Mouse (Mus musculus): ENCODE results near the gene Rab3a.

The Rab3a gene

GRCm38 (mm10) chr8:70758616-70759561, 4.4 kb downstream of the Rab3a start:
- DNase-seq (ENCODE audit: low read depth) = no peak

DNA sequence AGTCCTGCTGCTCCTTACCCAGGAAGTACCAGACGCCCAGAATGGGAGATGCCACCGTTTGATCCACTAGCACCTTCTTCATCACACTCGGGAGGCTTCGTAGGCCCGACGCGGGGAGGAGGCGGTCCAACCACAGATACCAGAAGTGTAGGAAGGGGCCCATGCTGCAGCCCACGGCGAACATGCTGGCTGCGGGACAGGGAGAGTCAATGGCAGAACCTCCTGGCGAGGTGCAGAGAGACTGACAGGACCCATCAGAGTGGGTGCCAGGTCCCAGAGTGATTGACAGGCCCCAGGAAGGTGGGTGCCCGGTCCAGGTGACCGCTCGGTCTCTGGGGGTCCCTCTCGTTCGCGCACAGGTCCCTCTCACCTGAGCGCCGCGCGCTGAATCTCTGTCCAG, 5.9 kb downstream of the Rab3a start:
- DNase-seq (ENCODE audit: low read depth) = no peak

- peak; percentile 99 for DNase-seq (ENCODE audit: low read depth)
Observed at GRCm38 (mm10) chr8:70760775-70761406, 6.4 kb downstream of the Rab3a start, which contains the start of gene Mpv17l2. Gene Mpv17l2 (minus strand): TSS chr8:70760946.

- DNase-seq (ENCODE audit: low read depth) = no peak
Observed at GRCm38 (mm10) chr8:70762118-70762517, 7.6 kb downstream of the Rab3a start.

DNA sequence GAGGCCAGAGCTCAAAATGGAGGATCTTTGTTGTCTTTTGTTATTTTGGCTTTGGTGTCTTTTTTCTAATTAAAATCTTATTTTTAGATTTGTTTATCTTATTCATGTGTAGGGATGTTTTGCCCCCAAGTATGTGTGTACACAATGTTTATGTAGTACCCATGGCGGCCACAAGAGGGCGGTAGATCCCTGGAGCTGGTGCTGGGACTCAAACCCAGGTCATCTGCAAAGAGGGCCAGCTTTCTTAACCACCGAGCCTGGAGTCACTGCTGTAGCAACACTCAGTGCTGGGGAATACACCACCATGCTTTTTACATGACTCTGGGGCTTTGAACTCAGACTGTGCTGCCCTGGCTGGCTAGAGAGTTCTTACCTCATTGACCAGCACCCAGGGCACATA, 8.9 kb downstream of the Rab3a start:
- no peak for DNase-seq (ENCODE audit: low read depth)

GRCm38 (mm10) chr8:70764026-70764425, 9.5 kb downstream of the Rab3a start:
- DNase-seq (ENCODE audit: low read depth) = peak; percentile 89

GRCm38 (mm10) chr8:70764676-70765075, 10.2 kb downstream of the Rab3a start:
- no peak for DNase-seq (ENCODE audit: low read depth)

- no peak for DNase-seq (ENCODE audit: low read depth)
Observed at GRCm38 (mm10) chr8:70765329-70765728, 10.8 kb downstream of the Rab3a start.

- no peak for DNase-seq (ENCODE audit: low read depth)
Observed at GRCm38 (mm10) chr8:70765838-70766570, 11.5 kb downstream of the Rab3a start.

DNA sequence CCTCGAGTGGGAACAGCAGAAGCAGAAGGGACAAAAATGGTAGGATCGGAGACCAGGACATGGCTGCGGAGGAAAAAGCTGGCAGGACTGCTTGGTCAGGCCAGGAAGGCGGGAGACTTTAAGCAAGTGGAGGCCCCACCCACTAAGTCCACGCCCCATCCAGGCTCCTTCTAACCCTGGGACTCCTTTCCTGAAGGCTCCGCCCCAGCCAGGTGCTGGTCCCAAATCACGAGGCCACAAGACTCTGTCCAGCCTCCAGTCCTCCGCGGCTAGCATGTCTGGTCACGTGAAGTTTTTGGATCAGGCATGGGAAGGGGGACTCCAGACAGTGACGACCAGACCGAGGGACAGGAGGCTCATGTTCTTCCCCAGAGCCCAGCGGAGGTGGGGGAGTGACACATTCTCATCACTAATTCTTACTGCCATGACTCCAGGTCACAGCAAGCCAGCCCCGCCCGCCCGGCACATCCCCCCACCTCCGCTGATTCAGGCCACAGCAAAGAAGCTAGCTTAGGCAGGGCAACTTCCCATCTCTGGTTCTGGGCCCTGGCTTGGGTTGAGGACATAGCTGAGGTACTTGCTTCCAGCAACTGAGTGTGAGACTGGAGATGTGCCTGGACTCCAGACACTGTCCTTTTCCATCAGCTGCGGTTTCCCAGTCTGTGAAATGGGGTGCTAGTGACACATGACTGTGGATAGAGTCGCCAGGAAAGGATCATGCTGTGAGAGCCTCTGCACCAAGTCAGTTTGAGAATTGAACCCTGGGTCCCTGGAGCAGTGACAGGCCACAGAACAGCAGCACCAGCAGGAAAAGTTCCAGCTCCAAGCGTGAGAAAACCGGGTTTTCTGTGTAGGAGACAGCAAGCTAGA, 12.3 kb downstream of the Rab3a start:
- peak; percentile 66 for DNase-seq (ENCODE audit: low read depth)

GRCm38 (mm10) chr8:70767503-70767902, 13.0 kb downstream of the Rab3a start:
- DNase-seq (ENCODE audit: low read depth) = no peak

DNA sequence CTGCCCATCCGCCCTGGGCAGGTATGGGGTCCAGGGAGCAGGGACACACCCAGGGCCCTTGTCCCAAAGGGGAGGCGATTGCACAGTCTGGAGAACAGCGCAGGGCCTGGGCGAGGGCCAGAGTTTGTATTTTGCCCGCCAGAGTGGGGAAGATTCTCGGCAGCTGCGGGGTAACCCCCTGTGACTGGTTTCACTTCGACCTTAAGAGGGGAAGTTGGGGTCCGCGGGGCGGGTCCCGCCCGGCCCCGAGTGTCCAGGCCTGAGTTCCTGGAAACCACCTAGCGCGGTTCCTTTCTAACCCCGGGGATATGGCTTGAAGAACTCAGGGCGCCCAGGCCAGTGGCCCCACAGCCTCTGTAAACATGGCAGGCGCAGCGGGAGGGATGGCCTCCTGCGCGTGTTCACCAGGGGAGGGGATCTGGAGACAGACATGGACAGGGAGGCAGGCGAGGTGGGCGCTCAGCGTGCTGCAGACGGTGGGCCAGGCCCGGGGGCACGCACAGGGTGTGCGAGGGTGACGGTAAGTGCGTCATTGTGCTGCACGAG, 13.8 kb downstream of the Rab3a start:
- DNase-seq (ENCODE audit: low read depth) = no peak

DNA sequence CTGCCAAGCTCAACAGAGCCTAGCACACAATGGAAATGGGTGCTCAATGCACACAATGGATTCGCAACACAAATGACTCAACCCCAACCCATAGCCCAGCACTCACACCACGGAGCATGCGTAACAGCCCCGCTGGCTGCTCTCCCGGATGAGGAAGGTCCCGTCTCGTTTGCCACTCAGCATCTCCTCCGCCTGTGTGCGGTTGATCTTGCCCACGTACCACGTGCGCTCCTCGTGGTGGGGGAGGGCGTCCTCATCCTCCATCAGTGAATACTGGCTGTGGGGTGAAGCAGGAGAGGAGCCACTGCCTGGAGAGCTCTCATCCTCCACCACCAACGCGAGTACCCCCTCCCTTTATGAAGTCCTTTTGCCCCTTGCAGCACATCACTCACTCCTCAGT, 14.5 kb downstream of the Rab3a start:
- DNase-seq (ENCODE audit: low read depth) = no peak

DNA sequence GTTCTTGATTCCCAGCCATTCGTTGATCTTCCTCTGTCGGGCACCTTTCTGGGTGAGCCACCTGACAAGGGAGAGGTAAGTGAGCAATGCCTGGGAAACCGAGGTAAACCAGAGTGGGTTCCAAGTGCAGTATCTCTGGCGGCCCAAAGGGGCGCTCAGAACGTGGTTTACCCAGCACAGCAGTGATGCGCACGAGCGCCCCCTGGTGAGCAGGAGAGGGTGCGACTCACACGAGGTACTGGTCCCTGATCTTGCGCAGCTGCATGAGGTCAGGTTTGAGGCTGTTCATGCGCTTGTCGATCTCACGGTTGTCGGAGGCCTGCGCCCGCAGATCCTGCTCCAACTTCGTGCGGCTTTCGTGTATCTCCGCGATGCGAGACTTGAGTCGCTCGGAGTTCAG, 14.9 kb downstream of the Rab3a start:
- DNase-seq (ENCODE audit: low read depth) = peak; percentile 94

GRCm38 (mm10) chr8:70769858-70770257, 15.4 kb downstream of the Rab3a start:
- no peak for DNase-seq (ENCODE audit: low read depth)

GRCm38 (mm10) chr8:70770748-70771147, 16.3 kb downstream of the Rab3a start:
- DNase-seq (ENCODE audit: low read depth) = no peak

- DNase-seq (ENCODE audit: low read depth) = no peak
Observed at GRCm38 (mm10) chr8:70771217-70771616, 16.7 kb downstream of the Rab3a start.

- DNase-seq (ENCODE audit: low read depth) = no peak
Observed at GRCm38 (mm10) chr8:70772075-70772474, 17.6 kb downstream of the Rab3a start.

- DNase-seq (ENCODE audit: low read depth) = no peak
Observed at GRCm38 (mm10) chr8:70772890-70773289, 18.4 kb downstream of the Rab3a start.

DNA sequence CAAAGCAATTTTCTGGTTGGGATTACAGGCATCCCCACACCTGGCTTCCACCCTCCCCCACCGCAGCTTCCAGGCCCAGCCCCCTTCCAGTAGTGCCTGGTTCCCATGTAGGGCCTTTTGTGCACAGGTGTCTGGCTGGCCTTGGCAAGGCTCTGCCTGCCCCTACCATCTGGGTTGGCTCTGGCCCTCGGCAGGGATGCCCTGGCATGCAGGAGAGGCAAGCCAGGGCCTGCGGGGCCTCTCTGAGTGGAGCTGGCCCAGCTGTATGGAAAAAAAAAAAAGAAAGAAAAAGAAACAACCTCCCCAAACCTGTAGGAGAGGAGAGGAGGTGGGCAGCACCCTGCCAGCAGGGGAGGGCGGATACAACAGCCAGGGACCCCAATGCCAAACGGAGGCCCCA, 18.9 kb downstream of the Rab3a start:
- DNase-seq (ENCODE audit: low read depth) = no peak

DNA sequence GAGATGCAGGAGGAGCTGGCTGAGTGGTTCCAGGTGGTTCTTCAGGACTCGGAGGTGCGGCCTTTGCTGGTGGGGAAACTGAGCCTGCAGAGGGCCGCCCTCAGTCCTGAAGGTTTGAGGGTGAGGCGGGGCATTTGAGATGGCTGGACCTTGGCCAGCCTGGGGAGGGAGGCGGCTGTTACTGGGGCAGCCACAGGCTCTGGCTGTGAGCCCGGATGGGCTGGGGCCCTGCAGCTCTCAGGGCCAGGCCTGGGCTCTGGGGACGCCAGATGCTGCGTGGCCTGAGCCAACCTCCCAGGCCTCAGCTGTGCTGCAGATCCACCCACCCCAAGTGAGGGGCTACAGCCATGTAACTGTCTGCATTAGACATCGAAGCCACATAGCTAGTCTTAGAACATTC, 19.4 kb downstream of the Rab3a start:
- no peak for DNase-seq (ENCODE audit: low read depth)

Data from c-Kit-positive CD71-positive TER-119-negative erythroid progenitor cells, embryonic 14.5 days (primary cell).